Mouse (Mus musculus): ENCODE measurements around the gene Thumpd1. TPM values are rescaled to one million over a fixed set of nuclear protein-coding genes. Genes with fewer than 3 reads are reported as not detected.

Thumpd1 gene
- total RNA-seq, 4 experiments from 2014 or later = 16.1 to 22.1 (median 19.4) TPM

DNA sequence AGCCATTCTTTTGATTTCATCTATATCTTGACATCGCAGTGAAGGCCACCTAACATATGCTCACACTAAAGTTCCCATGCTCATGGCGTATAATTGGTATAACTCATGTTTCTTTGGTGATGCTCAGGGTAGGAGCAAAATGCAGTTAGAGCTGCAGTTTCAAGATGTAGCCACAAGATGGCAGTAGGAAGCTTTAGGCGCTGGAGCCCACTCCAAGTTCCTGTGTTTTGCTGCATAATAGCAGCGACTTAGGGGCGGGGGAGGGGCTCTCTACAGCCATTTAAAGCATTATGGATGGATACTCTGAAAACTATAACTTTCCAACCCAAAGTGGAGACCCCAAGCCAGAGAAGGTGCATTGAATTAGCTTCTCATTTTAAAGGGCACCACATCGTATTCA is 47.1 kb downstream of the Thumpd1 start:
- no peak for DNase-seq (ENCODE audit: low spot score in 2 of 2)

DNA sequence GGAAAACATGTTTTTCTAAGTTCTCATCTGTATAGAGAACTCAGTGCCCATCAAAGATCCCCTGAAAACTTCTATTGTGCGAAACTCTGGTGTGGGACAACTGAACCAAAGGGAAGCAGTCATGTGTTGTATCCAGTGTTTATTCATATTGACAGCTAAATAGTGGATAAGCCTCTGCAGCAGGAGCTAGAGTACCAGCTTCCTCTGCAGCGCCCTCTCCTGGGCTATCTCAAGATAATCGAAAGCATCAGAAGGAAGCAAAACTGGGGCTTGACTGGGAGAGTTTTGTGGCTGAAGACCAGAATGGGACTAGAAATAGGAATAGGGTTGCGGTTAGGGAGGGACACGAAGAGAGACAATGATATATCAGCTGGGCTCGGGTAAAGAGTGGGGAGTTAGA is 49.7 kb downstream of the Thumpd1 start:
- no peak for DNase-seq (ENCODE audit: low spot score in 2 of 2)

DNA sequence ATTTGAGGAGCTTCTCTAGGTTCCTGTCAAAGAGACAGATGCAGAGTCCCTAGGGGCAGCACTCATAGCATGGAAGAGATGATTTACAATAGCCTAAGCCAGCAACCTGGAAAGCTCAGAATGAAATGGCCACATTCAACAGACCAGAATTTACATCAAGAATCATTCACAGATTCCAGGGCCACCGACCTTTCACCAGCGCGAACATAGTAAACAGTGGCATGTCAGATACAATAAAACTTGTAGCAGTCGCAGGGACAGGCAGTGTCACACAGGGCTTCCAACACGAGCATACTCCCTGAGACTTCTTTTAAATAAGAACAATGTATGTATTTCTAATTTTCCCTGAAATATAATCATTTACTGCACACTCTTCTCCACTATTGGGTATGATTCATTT is 50.2 kb downstream of the Thumpd1 start:
- DNase-seq (ENCODE audit: low spot score in 2 of 2) = no peak

DNA sequence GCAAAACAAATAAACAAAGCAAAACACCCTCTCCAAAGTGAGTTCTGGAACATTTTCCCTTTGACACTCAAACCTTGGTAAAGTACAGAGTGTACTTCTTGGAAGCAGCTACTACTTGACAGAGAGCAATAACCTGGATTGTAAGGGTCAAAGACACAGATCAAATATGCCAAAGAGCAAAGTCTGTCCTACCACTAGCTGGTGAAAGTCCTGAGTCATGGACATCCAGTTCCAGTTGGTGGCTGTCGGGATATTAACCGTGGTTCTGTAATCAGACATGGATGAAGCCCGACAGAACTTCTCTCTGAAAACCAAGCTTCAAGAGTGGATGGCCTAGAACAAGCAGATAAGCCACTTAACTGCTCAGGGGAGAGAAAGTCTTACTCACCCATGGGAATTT is 52.7 kb downstream of the Thumpd1 start:
- no peak for DNase-seq (ENCODE audit: low spot score in 2 of 2)

Other genes with a start within 250 kb of the Thumpd1 start
- gene Umod, start 241.5 kb downstream of the Thumpd1 start, total RNA-seq (2022) = not detected
- 1 to 10 TPM in 2 of 4 experiments, under 1 TPM in 2; 0.48 to 2.5 (median 1.4) TPM for gene Acsm5, start 201.3 kb downstream of the Thumpd1 start, total RNA-seq (2022)
- gene Pdilt, start 197.3 kb downstream of the Thumpd1 start, total RNA-seq (2022) = not detected
- not detected for gene Acsm2, start 166.5 kb downstream of the Thumpd1 start, total RNA-seq (2022)
- gene Acsm1, start 113.8 kb downstream of the Thumpd1 start, total RNA-seq (2022) = under 1 TPM; 0.19 to 0.88 (median 0.58) TPM
- gene Acsm4, start 30.8 kb downstream of the Thumpd1 start, total RNA-seq (2022) = not detected
- 1 to 10 TPM in 1 of 4 experiments, under 1 TPM in 3; 0.12 to 1.6 (median 0.39) TPM for gene Acsm3, start 40.1 kb upstream of the Thumpd1 start, total RNA-seq (2022)
- under 1 TPM in 1 of 4 experiments, not detected in 3; 0.64 TPM for gene Rexo5, start 73.2 kb upstream of the Thumpd1 start, total RNA-seq (2022)
- gene Eri2, start 73.3 kb upstream of the Thumpd1 start, total RNA-seq (2022) = 1 to 10 TPM in 3 of 4 experiments, under 1 TPM in 1; 0.88 to 1.1 (median 1.1) TPM
- 10 to 100 TPM in 1 of 4 experiments, 1 to 10 TPM in 3; 8.2 to 11.5 (median 9.2) TPM for gene Lyrm1, start 175.1 kb upstream of the Thumpd1 start, total RNA-seq (2022)
- 10 to 100 TPM; 13.2 to 22.6 (median 20.8) TPM for gene Dcun1d3, start 175.5 kb upstream of the Thumpd1 start, total RNA-seq (2022)

Data from gastrocnemius, adult 8-10 months (tissue).